Mouse (Mus musculus) MEL (cell line): ENCODE data around the gene Atr. TPM values are rescaled to one million over a fixed set of nuclear protein-coding genes. Genes with fewer than 3 reads are reported as not detected.

Source experiments
- DNase-seq: peaks from one replicate; pipeline ENCODE4 v3.0.0; 2011; ENCODE audit warnings: low read depth, low spot score
- H3K27ac ChIP-seq: 2 replicates; pipeline ENCODE4 v1.5.1; 2012; ENCODE audit warnings: low read depth, mild to moderate bottlenecking, control low read depth, low read length, moderate library complexity; ENCODE audit not compliant: control insufficient read depth
- H3K27me3 ChIP-seq, 2 experiments: fragments of 150-350 bp in 1 of 2; sonication (generic) in 1 of 2; 2 replicates each; pipeline ENCODE4 v1.6.1; 2012; ENCODE audit warnings: low read length in 2 of 2, mild to moderate bottlenecking in 2 of 2, improper control_type of control experiment in 1 of 2, moderate library complexity in 1 of 2; ENCODE audit not compliant: insufficient read depth in 2 of 2, control insufficient read depth in 1 of 2
- H3K36me3 ChIP-seq, 2 experiments: 2 replicates each; pipeline ENCODE4 v1.6.1; 2012 to 2014; ENCODE audit warnings: low read length in 2 of 2, improper control_type of control experiment in 1 of 2, inconsistent platforms in 1 of 2, mild to moderate bottlenecking in 1 of 2; ENCODE audit not compliant: insufficient read depth in 2 of 2, control insufficient read depth in 1 of 2
- H3K4me1 ChIP-seq, 2 experiments: fragments of 150-350 bp in 1 of 2; sonication (generic) in 1 of 2; 2 replicates each; pipeline ENCODE4 v1.6.1; 2012; ENCODE audit warnings: low read length in 2 of 2, improper control_type of control experiment in 1 of 2, mild to moderate bottlenecking in 1 of 2; ENCODE audit not compliant: insufficient read depth in 2 of 2, control insufficient read depth in 1 of 2
- H3K4me3 ChIP-seq, 2 experiments: fragments of 150-350 bp in 1 of 2; sonication (generic) in 1 of 2; 2 replicates each; pipeline ENCODE4 v1.5.1; 2012; ENCODE audit warnings: low read depth in 2 of 2, low read length in 2 of 2, mild to moderate bottlenecking in 2 of 2, moderate library complexity in 2 of 2, control low read depth in 1 of 2, improper control_type of control experiment in 1 of 2; ENCODE audit not compliant: control insufficient read depth in 1 of 2, insufficient read depth in 1 of 2
- H3K79me2 ChIP-seq: 2 replicates; pipeline ENCODE4 v1.6.1; 2012; ENCODE audit warnings: mild to moderate bottlenecking, low read length, moderate library complexity; ENCODE audit not compliant: control insufficient read depth, poor library complexity, insufficient read depth
- H3K9ac ChIP-seq: 2 replicates; pipeline ENCODE4 v1.6.1; 2012; ENCODE audit warnings: low read depth, mild to moderate bottlenecking, control low read depth, low read length, moderate library complexity; ENCODE audit not compliant: control insufficient read depth, poor library complexity, severe bottlenecking
- H3K9me3 ChIP-seq: fragments of 150-350 bp; sonication (generic); replicated peaks from 2 replicates; pipeline ENCODE4 v1.6.1; 2012; ENCODE audit warnings: mild to moderate bottlenecking, low read length, improper control_type of control experiment, moderate library complexity; ENCODE audit not compliant: insufficient read depth
- BHLHE40 ChIP-seq: IDR thresholded peaks from 2 replicates; pipeline ENCODE4 v1.6.1; 2012; ENCODE audit warnings: low read depth, mild to moderate bottlenecking, inconsistent platforms, low read length, improper control_type of control experiment, borderline replicate concordance
- CHD2 ChIP-seq: IDR thresholded peaks from 2 replicates; pipeline ENCODE4 v1.6.1; 2011; ENCODE audit warnings: low read length, improper control_type of control experiment
- CTCF ChIP-seq, 3 experiments: IDR thresholded peaks in 2 of 3; conservative IDR thresholded peaks in 1 of 3; 2 replicates each; pipeline ENCODE4 v1.5.1; 2011 to 2012; ENCODE audit warnings: low read length in 3 of 3, low read depth in 2 of 3, mild to moderate bottlenecking in 2 of 3, improper control_type of control experiment in 1 of 3, inconsistent platforms in 1 of 3, mixed read lengths in 1 of 3, moderate library complexity in 1 of 3; ENCODE audit not compliant: control insufficient read depth in 1 of 3, insufficient read depth in 1 of 3, poor library complexity in 1 of 3, severe bottlenecking in 1 of 3
- E2F4 ChIP-seq: IDR thresholded peaks from 2 replicates; pipeline ENCODE4 v1.6.1; 2011; ENCODE audit warnings: low read depth, low read length, improper control_type of control experiment, borderline replicate concordance
- ELF1 ChIP-seq: IDR thresholded peaks from 2 replicates; pipeline ENCODE4 v1.6.1; 2014; ENCODE audit warnings: low read depth, mild to moderate bottlenecking, inconsistent platforms, low read length, improper control_type of control experiment, moderate library complexity
- EP300 ChIP-seq, 2 experiments: IDR thresholded peaks; 2 replicates each; pipeline ENCODE4 v1.6.1; 2011; ENCODE audit warnings: improper control_type of control experiment in 2 of 2, low read length in 2 of 2, low read depth in 1 of 2, mild to moderate bottlenecking in 1 of 2
- ETS1 ChIP-seq: IDR thresholded peaks from 2 replicates; pipeline ENCODE4 v1.6.1; 2012; ENCODE audit warnings: low read depth, mild to moderate bottlenecking, inconsistent platforms, low read length, improper control_type of control experiment, moderate library complexity
- GABPA ChIP-seq: IDR thresholded peaks from 2 replicates; pipeline ENCODE4 v1.6.1; 2012; ENCODE audit warnings: low read depth, mild to moderate bottlenecking, inconsistent platforms, low read length, improper control_type of control experiment, moderate library complexity
- GATA1 ChIP-seq: IDR thresholded peaks from 2 replicates; pipeline ENCODE4 v1.6.1; 2011; ENCODE audit warnings: low read depth, low read length, improper control_type of control experiment
- HCFC1 ChIP-seq: IDR thresholded peaks from 2 replicates; pipeline ENCODE4 v1.6.1; 2012; ENCODE audit warnings: low read depth, mild to moderate bottlenecking, inconsistent platforms, low read length, improper control_type of control experiment, moderate library complexity
- JUND ChIP-seq: IDR thresholded peaks from 2 replicates; pipeline ENCODE4 v1.6.1; 2011; ENCODE audit warnings: low read depth, mild to moderate bottlenecking, improper control_type of control experiment, low read length
- KAT2A ChIP-seq: conservative IDR thresholded peaks from 2 replicates; pipeline ENCODE4 v1.6.1; 2012; ENCODE audit warnings: low read depth, low read length, improper control_type of control experiment, inconsistent platforms
- MAFK ChIP-seq: IDR thresholded peaks from 2 replicates; pipeline ENCODE4 v1.6.1; 2011; ENCODE audit warnings: low read depth, mild to moderate bottlenecking, low read length, improper control_type of control experiment, borderline replicate concordance
- MAX ChIP-seq: IDR thresholded peaks from 2 replicates; pipeline ENCODE4 v1.6.1; 2011; ENCODE audit warnings: low read length, improper control_type of control experiment
- MAZ ChIP-seq: IDR thresholded peaks from 2 replicates; pipeline ENCODE4 v1.6.1; 2012; ENCODE audit warnings: low read depth, mild to moderate bottlenecking, inconsistent platforms, low read length, improper control_type of control experiment
- MEF2A ChIP-seq: IDR thresholded peaks from 2 replicates; pipeline ENCODE4 v1.6.1; 2014; ENCODE audit warnings: low read depth, mild to moderate bottlenecking, inconsistent platforms, low read length, improper control_type of control experiment; ENCODE audit not compliant: poor library complexity, insufficient replicate concordance, severe bottlenecking; ENCODE audit errors: extremely low read depth
- MXI1 ChIP-seq: IDR thresholded peaks from 2 replicates; pipeline ENCODE4 v1.6.1; 2011; ENCODE audit warnings: mild to moderate bottlenecking, low read depth, low read length, improper control_type of control experiment
- MYB ChIP-seq: IDR thresholded peaks from 2 replicates; pipeline ENCODE4 v1.6.1; 2011; ENCODE audit warnings: mild to moderate bottlenecking, low read depth, low read length, improper control_type of control experiment
- NELFE ChIP-seq: IDR thresholded peaks from 2 replicates; pipeline ENCODE4 v1.6.1; 2011; ENCODE audit warnings: low read depth, low read length, improper control_type of control experiment
- NRF1 ChIP-seq: IDR thresholded peaks from 2 replicates; pipeline ENCODE4 v1.6.1; 2014; ENCODE audit warnings: low read depth, mild to moderate bottlenecking, inconsistent platforms, low read length, improper control_type of control experiment, moderate library complexity; ENCODE audit not compliant: poor library complexity, insufficient read depth, severe bottlenecking
- POLR2A ChIP-seq, 2 experiments: IDR thresholded peaks; 2 replicates each; pipeline ENCODE4 v1.6.1; 2011 to 2012; ENCODE audit warnings: low read length in 2 of 2, mild to moderate bottlenecking in 2 of 2, control low read depth in 1 of 2, improper control_type of control experiment in 1 of 2, low read depth in 1 of 2, moderate library complexity in 1 of 2; ENCODE audit not compliant: control insufficient read depth in 1 of 2, insufficient read depth in 1 of 2, poor library complexity in 1 of 2
- POLR2AphosphoS2 ChIP-seq: IDR thresholded peaks from 2 replicates; pipeline ENCODE4 v1.6.1; 2011; ENCODE audit warnings: low read length, improper control_type of control experiment
- POLR2AphosphoS5 ChIP-seq: IDR thresholded peaks from 2 replicates; pipeline ENCODE4 v1.6.1; 2012; ENCODE audit warnings: low read depth, borderline replicate concordance, mild to moderate bottlenecking, inconsistent platforms, low read length, moderate library complexity, mixed read lengths
- RAD21 ChIP-seq: IDR thresholded peaks from 2 replicates; pipeline ENCODE4 v1.6.1; 2011; ENCODE audit warnings: mild to moderate bottlenecking, low read depth, low read length, improper control_type of control experiment
- RCOR1 ChIP-seq: IDR thresholded peaks from 2 replicates; pipeline ENCODE4 v1.6.1; 2012; ENCODE audit warnings: low read depth, mild to moderate bottlenecking, inconsistent platforms, low read length, improper control_type of control experiment
- SIN3A ChIP-seq: IDR thresholded peaks from 2 replicates; pipeline ENCODE4 v1.6.1; 2012; ENCODE audit warnings: low read length, improper control_type of control experiment, inconsistent platforms
- TAL1 ChIP-seq: IDR thresholded peaks from 2 replicates; pipeline ENCODE4 v1.6.1; 2012; ENCODE audit warnings: mild to moderate bottlenecking, inconsistent platforms, low read length, moderate library complexity, mixed read lengths
- TBP ChIP-seq: IDR thresholded peaks from 2 replicates; pipeline ENCODE4 v1.8.0; 2011; ENCODE audit warnings: low read depth, low read length, improper control_type of control experiment
- TCF12 ChIP-seq: IDR thresholded peaks from 2 replicates; pipeline ENCODE4 v1.6.1; 2014; ENCODE audit warnings: low read depth, mild to moderate bottlenecking, inconsistent platforms, low read length, improper control_type of control experiment, moderate library complexity
- UBTF ChIP-seq: IDR thresholded peaks from 2 replicates; pipeline ENCODE4 v1.6.1; 2012; ENCODE audit warnings: low read depth, mild to moderate bottlenecking, inconsistent platforms, low read length, improper control_type of control experiment, moderate library complexity, borderline replicate concordance; ENCODE audit not compliant: insufficient read depth
- USF1 ChIP-seq: IDR thresholded peaks from 2 replicates; pipeline ENCODE4 v1.6.1; 2014; ENCODE audit warnings: low read depth, mild to moderate bottlenecking, inconsistent platforms, low read length, improper control_type of control experiment, moderate library complexity
- USF2 ChIP-seq, 2 experiments: IDR thresholded peaks; 2 replicates each; pipeline ENCODE4 v1.6.1; 2011 to 2012; ENCODE audit warnings: improper control_type of control experiment in 2 of 2, low read length in 2 of 2, borderline replicate concordance in 1 of 2, inconsistent platforms in 1 of 2, low read depth in 1 of 2, mild to moderate bottlenecking in 1 of 2; ENCODE audit not compliant: insufficient read depth in 1 of 2
- ZC3H11A ChIP-seq: IDR thresholded peaks from 2 replicates; pipeline ENCODE4 v1.6.1; 2012; ENCODE audit warnings: low read depth, mild to moderate bottlenecking, inconsistent platforms, low read length, improper control_type of control experiment
- ZKSCAN1 ChIP-seq: IDR thresholded peaks from 2 replicates; pipeline ENCODE4 v1.6.1; 2012; ENCODE audit warnings: low read depth, mild to moderate bottlenecking, inconsistent platforms, low read length, improper control_type of control experiment, moderate library complexity
- ZMIZ1 ChIP-seq: IDR thresholded peaks from 2 replicates; pipeline ENCODE4 v1.6.1; 2012; ENCODE audit warnings: low read depth, mild to moderate bottlenecking, inconsistent platforms, low read length, improper control_type of control experiment, moderate library complexity
- ZNF384 ChIP-seq: IDR thresholded peaks from 2 replicates; pipeline ENCODE4 v1.6.1; 2012; ENCODE audit warnings: low read depth, mild to moderate bottlenecking, inconsistent platforms, low read length, improper control_type of control experiment
- polyA plus RNA-seq, 2 experiments: library from polyadenylated mRNA; stranded (reverse) in 1 of 2; unstranded in 1 of 2; fragments of >175 nt in 1 of 2; fragments of >200 nt in 1 of 2; gene quantifications; 2 replicates each; pipeline versions ENCODE4 v1.2.1 to v1.2.4; 2012; ENCODE audit warnings: low replicate concordance in 2 of 2, low read depth in 1 of 2; ENCODE audit not compliant: insufficient read length in 2 of 2, insufficient read depth in 1 of 2, missing spikeins in 1 of 2
- total RNA-seq: library from RNA; depleted of rRNA; stranded (reverse); fragments of 300-350 nt; gene quantifications from 2 replicates; pipeline ENCODE4 v1.2.3, GENCODE M21; 2012; rRNA removed

Atr gene
- 19.6 and 19.8 TPM in 2 replicates for total RNA-seq
- 10 to 100 TPM in 1 of 2 experiments, not detected in 1; 12.2 TPM for polyA plus RNA-seq

DNA sequence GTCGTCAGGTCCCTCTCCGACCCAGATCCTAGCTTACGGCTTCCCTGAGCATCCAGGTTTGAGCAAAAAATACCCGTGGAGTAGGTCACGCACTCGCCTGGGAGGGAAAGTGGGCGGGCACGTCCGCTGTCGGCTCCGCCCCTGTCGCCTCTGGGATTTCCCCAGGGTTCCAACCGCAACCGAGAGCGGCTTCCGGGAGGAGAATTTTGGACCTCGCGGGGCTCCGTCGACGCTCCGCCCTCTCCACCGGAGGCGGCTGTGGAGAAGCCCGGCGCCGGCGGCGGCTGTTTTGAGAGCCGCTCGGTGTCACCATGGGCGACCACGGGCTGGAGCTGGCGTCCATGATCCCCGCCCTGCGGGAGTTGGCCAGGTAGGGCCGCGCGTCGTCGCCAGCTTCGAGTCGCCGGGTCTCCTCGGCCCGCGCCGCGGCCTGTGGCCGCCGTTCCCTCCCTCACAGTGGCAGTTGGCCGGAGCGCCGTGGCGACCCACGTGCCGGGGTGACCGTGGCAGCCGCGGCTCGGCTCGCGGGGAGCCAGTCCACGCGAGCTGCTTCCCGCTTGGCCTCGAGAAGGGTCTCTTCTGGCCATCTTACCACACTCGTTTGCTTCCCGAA, at the start of gene Atr:
Atr (plus strand) TSS at position 184 of the 613 bp plus-strand sequence.
- peak within 1 kb of the TSS; percentile 57 for H3K27ac ChIP-seq

DNA sequence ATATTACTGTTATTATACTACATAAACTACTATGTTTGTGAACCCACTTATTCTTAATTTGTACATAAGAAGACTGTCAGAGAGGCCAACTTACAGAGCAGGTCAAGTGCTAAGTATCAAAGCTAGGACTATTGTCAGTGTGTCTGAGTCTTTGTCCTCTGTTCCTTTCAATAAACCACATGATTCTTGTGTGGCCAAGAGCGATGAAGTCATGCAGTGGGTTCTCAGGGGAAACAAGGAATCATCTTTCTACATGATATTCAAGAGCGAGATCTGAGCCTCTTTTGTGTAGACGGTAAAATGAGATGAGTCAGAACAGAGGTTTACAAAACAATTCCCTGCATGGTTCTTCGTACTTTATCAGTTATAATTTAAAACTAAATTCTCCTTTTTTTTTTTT, 47.8 kb upstream of the Atr start:
- no peak overlapping the region for H3K4me3 ChIP-seq
- H3K27ac ChIP-seq, result no peak overlapping the region
- DNase-seq, result no peak
- no peaks in the 10 kb centered on the region for H3K4me1 ChIP-seq
- no peaks in the 10 kb centered on the region for H3K9me3 ChIP-seq
- H3K36me3 ChIP-seq, result no peaks in the 10 kb centered on the region
- H3K9ac ChIP-seq, result no peak overlapping the region
- H3K27me3 ChIP-seq, result peaks cover 0 to 2% of the 10 kb centered on the region in 2 experiments; a peak in 2 of 4 replicates
- H3K79me2 ChIP-seq, result no peaks in the 10 kb centered on the region
- no peak for TF ChIP-seq TCF12
- no peak for TF ChIP-seq ZKSCAN1
- no peak for TF ChIP-seq UBTF
- TF ChIP-seq GATA1, result no peak
- TF ChIP-seq MEF2A, result no peak
- no peak for TF ChIP-seq E2F4
- no peak for TF ChIP-seq POLR2A (IDR thresholded peaks at IDR 0.05; ENCODE audit: control insufficient read depth in 1 of 2, insufficient read depth in 1 of 2, low read depth in 1 of 2, low read length in 2 of 2, poor library complexity in 1 of 2)
- TF ChIP-seq MAX, result no peak
- no peak for TF ChIP-seq TBP
- no peak for TF ChIP-seq CHD2
- TF ChIP-seq RCOR1, result no peak
- no peak for TF ChIP-seq BHLHE40
- no peak for TF ChIP-seq SIN3A

More for the DNA sequence above, at the start of gene Atr:
- H3K27me3 ChIP-seq, result no peaks in the 10 kb centered on the region
- peaks cover 0 to 5% of the 10 kb centered on the region in 2 experiments; a peak in 1 of 4 replicates for H3K4me1 ChIP-seq
- H3K36me3 ChIP-seq, result peaks cover 0 to 5% of the 10 kb centered on the region in 2 experiments; a peak in 3 of 4 replicates
- H3K4me3 ChIP-seq, result peak within 1 kb of the TSS; percentile 86 to 92
- peak; percentile 95 for DNase-seq
- TF ChIP-seq E2F4 (no peak), MAFK (no peak), ZC3H11A (no peak), GABPA (no peak), TBP (0 out of 2 replicates have a peak, but pooled peaks have one; percentile 60), USF2 (IDR thresholded peaks at IDR 0.05; ENCODE audit: borderline replicate concordance in 1 of 2, insufficient read depth in 1 of 2, low read depth in 1 of 2, low read length in 2 of 2) (no peak), ZMIZ1 (peak; percentile 40; the same call in 1 of the 2 replicates), POLR2AphosphoS5 (no peak), UBTF (no peak), HCFC1 (peak; percentile 90), EP300 (IDR thresholded peaks at IDR 0.05; ENCODE audit: low read depth in 1 of 2, low read length in 2 of 2) (peak in 1 of 2 experiments; percentile 23; a peak in 1 of 4 replicates), NRF1 (no peak), RAD21 (no peak), MXI1 (peak; percentile 94; the same call in 1 of the 2 replicates), NELFE (peak; percentile 89), MYB (no peak), ZNF384 (no peak), ELF1 (peak; percentile 98), ETS1 (peak; percentile 56), BHLHE40 (no peak), USF1 (peak; percentile 27; the same call in 1 of the 2 replicates), MAZ (0 out of 2 replicates have a peak, but pooled peaks have one; percentile 37), CHD2 (no peak), RCOR1 (no peak), JUND (no peak), ZKSCAN1 (no peak), CTCF (IDR thresholded peaks at IDR 0.05 in 2 of 3, conservative IDR thresholded peaks at IDR 0.05 in 1 of 3; ENCODE audit: control insufficient read depth in 1 of 3, insufficient read depth in 1 of 3, low read depth in 2 of 3, low read length in 3 of 3, poor library complexity in 1 of 3, severe bottlenecking in 1 of 3) (no peak), KAT2A (no peak; the same call in 1 of the 2 replicates), POLR2AphosphoS2 (peak; percentile 61; the same call in 1 of the 2 replicates), POLR2A (IDR thresholded peaks at IDR 0.05; ENCODE audit: control insufficient read depth in 1 of 2, insufficient read depth in 1 of 2, low read depth in 1 of 2, low read length in 2 of 2, poor library complexity in 1 of 2) (peak; percentile 83 to 84), MAX (peak; percentile 69), TAL1 (no peak), SIN3A (peak; percentile 79; the same call in 1 of the 2 replicates)
- peaks cover 10% of the 10 kb centered on the region for H3K79me2 ChIP-seq
- H3K9ac ChIP-seq, result peak within 1 kb of the TSS; percentile 92
- no peaks in the 10 kb centered on the region for H3K9me3 ChIP-seq
